Mouse (Mus musculus): ENCODE results near the gene Olfr432. TPM values are rescaled to one million over a fixed set of nuclear protein-coding genes. Genes with fewer than 3 reads are reported as not detected.
"Not testable (repeated sequence)": the region's sequence is repeated elsewhere in the genome, so short reads cannot be mapped to it uniquely, and the experiment has no call there.

The Olfr432 gene
- not detected in 2 replicates for polyA plus RNA-seq (2016; fragmentation: Nextera tagmentation; extraction: Ambion mirVana)

- H3K36me3 ChIP-seq: no peaks in the 10 kb centered on the region
- ATAC-seq (ENCODE audit: low FRiP score, low read depth): no peak
- H3K9ac ChIP-seq: no peak within 1 kb of the TSS
- H3K4me1 ChIP-seq: no peaks in the 10 kb centered on the region
- no peak within 1 kb of the TSS for H3K27ac ChIP-seq
- H3K9me3 ChIP-seq: no peaks in the 10 kb centered on the region
- H3K27me3 ChIP-seq (replicated peaks): no peaks in the 10 kb centered on the region
- H3K4me3 ChIP-seq: no peak within 1 kb of the TSS
- no peak within 1 kb of the TSS for H3K4me2 ChIP-seq (replicated peaks)
- 80% methylated on average over 2 of the region's 2 CpGs for WGBS
These were observed at the start of gene Olfr432 for GRCm38 (mm10) chr1:174048893-174049292. Gene Olfr432 (plus strand): TSS chr1:174049205.

- not testable (repeated sequence) for H3K27ac ChIP-seq; H3K36me3 ChIP-seq; H3K4me3 ChIP-seq; ATAC-seq (ENCODE audit: low FRiP score, low read depth); H3K4me2 ChIP-seq (replicated peaks); H3K4me1 ChIP-seq; H3K9ac ChIP-seq; H3K9me3 ChIP-seq; H3K27me3 ChIP-seq (replicated peaks)
- 87% methylated on average over 2 of the region's 3 CpGs for WGBS
These were observed 44.5 kb upstream of the Olfr432 start for GRCm38 (mm10) chr1:174004352-174005109.

GRCm38 (mm10) chr1:174007050-174007449 is 42.0 kb upstream of the Olfr432 start:
- H3K27me3 ChIP-seq (replicated peaks); H3K4me3 ChIP-seq; H3K4me1 ChIP-seq; H3K4me2 ChIP-seq (replicated peaks); H3K27ac ChIP-seq; H3K9ac ChIP-seq; H3K9me3 ChIP-seq; H3K36me3 ChIP-seq; ATAC-seq (ENCODE audit: low FRiP score, low read depth): not testable (repeated sequence)

GRCm38 (mm10) chr1:174031698-174032097 is 17.3 kb upstream of the Olfr432 start, which contains the start of gene Ifi205:
Gene Ifi205 (minus strand): TSS chr1:174031810.
- H3K4me2 ChIP-seq (replicated peaks): no peak within 1 kb of the TSS
- H3K4me1 ChIP-seq: no peaks in the 10 kb centered on the region
- H3K27ac ChIP-seq: no peak within 1 kb of the TSS
- H3K36me3 ChIP-seq: no peaks in the 10 kb centered on the region
- ATAC-seq (ENCODE audit: low FRiP score, low read depth): no peak
- no peak within 1 kb of the TSS for H3K9ac ChIP-seq
- WGBS: 66% methylated on average over 1 of the region's 1 CpGs
- H3K4me3 ChIP-seq: no peak within 1 kb of the TSS
- no peaks in the 10 kb centered on the region for H3K27me3 ChIP-seq (replicated peaks)
- no peaks in the 10 kb centered on the region for H3K9me3 ChIP-seq

- Histone ChIP-seq H3K27me3 (replicated peaks) (no peaks in the 10 kb centered on the region), H3K4me1 (no peaks in the 10 kb centered on the region), H3K9ac (no peak overlapping the region), H3K27ac (no peak overlapping the region), H3K9me3 (no peaks in the 10 kb centered on the region), H3K36me3 (no peaks in the 10 kb centered on the region), H3K4me3 (no peak overlapping the region), H3K4me2 (replicated peaks) (no peak overlapping the region)
- ATAC-seq (ENCODE audit: low FRiP score, low read depth): no peak
- 76% methylated on average over 4 of the region's 4 CpGs for WGBS
These were observed 13.2 kb upstream of the Olfr432 start for GRCm38 (mm10) chr1:174035841-174036240.

- Histone ChIP-seq H3K36me3 (no peaks in the 10 kb centered on the region), H3K27ac (no peak overlapping the region), H3K27me3 (replicated peaks) (no peaks in the 10 kb centered on the region), H3K4me2 (replicated peaks) (no peak overlapping the region), H3K9me3 (no peaks in the 10 kb centered on the region), H3K4me3 (no peak overlapping the region), H3K9ac (no peak overlapping the region), H3K4me1 (no peaks in the 10 kb centered on the region)
- no peak for ATAC-seq (ENCODE audit: low FRiP score, low read depth)
- WGBS: 97% methylated on average over 3 of the region's 3 CpGs
These were observed 10.5 kb upstream of the Olfr432 start for GRCm38 (mm10) chr1:174038480-174038879.

GRCm38 (mm10) chr1:174040523-174041177 is 8.4 kb upstream of the Olfr432 start, which contains the start of gene Olfr433:
Gene Olfr433 (plus strand): TSS chr1:174040705.
- no peak for ATAC-seq (ENCODE audit: low FRiP score, low read depth)
- 91% methylated on average over 7 of the region's 7 CpGs for WGBS
- H3K9ac ChIP-seq: no peak within 1 kb of the TSS
- no peaks in the 10 kb centered on the region for H3K27me3 ChIP-seq (replicated peaks)
- H3K4me1 ChIP-seq: no peaks in the 10 kb centered on the region
- no peak within 1 kb of the TSS for H3K4me2 ChIP-seq (replicated peaks)
- no peak within 1 kb of the TSS for H3K4me3 ChIP-seq
- no peak within 1 kb of the TSS for H3K27ac ChIP-seq
- H3K36me3 ChIP-seq: no peaks in the 10 kb centered on the region
- H3K9me3 ChIP-seq: no peaks in the 10 kb centered on the region

- not testable (repeated sequence) for H3K4me3 ChIP-seq; H3K4me2 ChIP-seq (replicated peaks); H3K9ac ChIP-seq; H3K36me3 ChIP-seq; H3K4me1 ChIP-seq; H3K27ac ChIP-seq; H3K27me3 ChIP-seq (replicated peaks); H3K9me3 ChIP-seq
- WGBS: 90% methylated on average over 12 of the region's 12 CpGs
- ATAC-seq (ENCODE audit: low FRiP score, low read depth): peak; percentile 25; the same call in 1 of the 2 replicates
These were observed 6.7 kb upstream of the Olfr432 start for GRCm38 (mm10) chr1:174042091-174042884.

GRCm38 (mm10) chr1:174044431-174044830 is 4.6 kb upstream of the Olfr432 start:
- H3K27ac ChIP-seq: no peak overlapping the region
- no peaks in the 10 kb centered on the region for H3K4me1 ChIP-seq
- H3K9me3 ChIP-seq: no peaks in the 10 kb centered on the region
- 80% methylated on average over 2 of the region's 2 CpGs for WGBS
- no peak overlapping the region for H3K4me2 ChIP-seq (replicated peaks)
- H3K4me3 ChIP-seq: no peak overlapping the region
- H3K27me3 ChIP-seq (replicated peaks): no peaks in the 10 kb centered on the region
- no peak overlapping the region for H3K9ac ChIP-seq
- no peak for ATAC-seq (ENCODE audit: low FRiP score, low read depth)
- H3K36me3 ChIP-seq: no peaks in the 10 kb centered on the region

- 81% methylated on average over 6 of the region's 6 CpGs for WGBS
- not testable (repeated sequence) for H3K4me3 ChIP-seq; H3K27ac ChIP-seq; H3K4me2 ChIP-seq (replicated peaks); H3K9ac ChIP-seq; H3K27me3 ChIP-seq (replicated peaks); H3K9me3 ChIP-seq; H3K36me3 ChIP-seq; H3K4me1 ChIP-seq; ATAC-seq (ENCODE audit: low FRiP score, low read depth)
These were observed 778 bp upstream of the Olfr432 start for GRCm38 (mm10) chr1:174048227-174048626.

- H3K4me3 ChIP-seq; H3K9ac ChIP-seq; H3K27ac ChIP-seq; H3K36me3 ChIP-seq; H3K9me3 ChIP-seq; H3K27me3 ChIP-seq (replicated peaks); H3K4me2 ChIP-seq (replicated peaks); ATAC-seq (ENCODE audit: low FRiP score, low read depth); H3K4me1 ChIP-seq: not testable (repeated sequence)
- WGBS: 84% methylated on average over 4 of the region's 4 CpGs
These were observed 352 bp downstream of the Olfr432 start for GRCm38 (mm10) chr1:174049357-174049756.

GRCm38 (mm10) chr1:174050532-174050931 is 1.5 kb downstream of the Olfr432 start:
- ATAC-seq (ENCODE audit: low FRiP score, low read depth): no peak
- Histone ChIP-seq H3K27me3 (replicated peaks) (no peaks in the 10 kb centered on the region), H3K4me1 (no peaks in the 10 kb centered on the region), H3K9ac (no peak overlapping the region), H3K36me3 (no peaks in the 10 kb centered on the region), H3K27ac (no peak overlapping the region), H3K4me2 (replicated peaks) (no peak overlapping the region), H3K4me3 (no peak overlapping the region), H3K9me3 (no peaks in the 10 kb centered on the region)
- 95% methylated on average over 4 of the region's 4 CpGs for WGBS
